Mouse (Mus musculus) cerebellum, postnatal 14 days (tissue): ENCODE data around the gene Slc10a4.
A peak's percentile ranks its signal among the peaks of the same experiment; 100 is the strongest.

Experiments
- DNase-seq, 2 experiments: peaks; one replicate each; pipeline ENCODE4 v3.0.0; 2021; ENCODE audit warnings: mixed read lengths in 2 of 2

Slc10a4 gene

GRCm38 (mm10) chr5:73014745-73015144 is 8.1 kb downstream of the Slc10a4 start:
- no peak for DNase-seq

- no peak for DNase-seq
These were observed 17.1 kb downstream of the Slc10a4 start for GRCm38 (mm10) chr5:73023801-73024200.

GRCm38 (mm10) chr5:73028646-73029045 is 22.0 kb downstream of the Slc10a4 start:
- DNase-seq: no peak

GRCm38 (mm10) chr5:73032481-73032880 is 25.8 kb downstream of the Slc10a4 start:
- DNase-seq: no peak

GRCm38 (mm10) chr5:73044055-73044454 is 37.4 kb downstream of the Slc10a4 start:
- no peak for DNase-seq

- DNase-seq: no peak
These were observed 41.1 kb downstream of the Slc10a4 start for GRCm38 (mm10) chr5:73047651-73048245.

GRCm38 (mm10) chr5:73053933-73054332 is 47.2 kb downstream of the Slc10a4 start:
- no peak for DNase-seq

GRCm38 (mm10) chr5:73056457-73056856 is 49.8 kb downstream of the Slc10a4 start:
- DNase-seq: peak; percentile 9 to 26

- no peak for DNase-seq
These were observed 50.3 kb downstream of the Slc10a4 start for GRCm38 (mm10) chr5:73056937-73057336.

GRCm38 (mm10) chr5:73061506-73062155 is 54.9 kb downstream of the Slc10a4 start:
- DNase-seq: peak in 1 of 2 experiments; percentile 6
